Mouse (Mus musculus) ES-E14 (cell line): ENCODE data around the gene Mgat4c. TPM values are rescaled to one million over a fixed set of nuclear protein-coding genes. Genes with fewer than 3 reads are reported as not detected.

ENCODE experiments used
- DNase-seq: peaks from one replicate; pipeline ENCODE4 v3.0.0-alpha.2; 2013; ENCODE audit warnings: low read depth, low spot score
- H3K27ac ChIP-seq: 2 replicates; pipeline ENCODE4 v1.5.1; 2012; ENCODE audit warnings: low read depth, mild to moderate bottlenecking, low read length, moderate library complexity, mixed read lengths; ENCODE audit not compliant: poor library complexity, insufficient read depth, severe bottlenecking
- H3K36me3 ChIP-seq: 2 replicates; pipeline ENCODE4 v1.6.1; 2012; ENCODE audit warnings: mild to moderate bottlenecking, low read length, moderate library complexity, mixed read lengths; ENCODE audit not compliant: control insufficient read depth, poor library complexity, insufficient read depth, severe bottlenecking
- H3K4me1 ChIP-seq, 2 experiments: fragments of 150-350 bp in 1 of 2; sonication (generic) in 1 of 2; 2 replicates each; pipeline ENCODE4 v1.6.1; 2012; ENCODE audit warnings: low read length in 2 of 2, mild to moderate bottlenecking in 1 of 2, mixed read lengths in 1 of 2; ENCODE audit not compliant: control insufficient read depth in 2 of 2, insufficient read depth in 2 of 2, poor library complexity in 1 of 2
- H3K4me3 ChIP-seq, 2 experiments: fragments of 150-350 bp in 1 of 2; sonication (generic) in 1 of 2; 2 replicates each; pipeline ENCODE4 v1.5.1; 2012; ENCODE audit warnings: low read length in 2 of 2, low read depth in 1 of 2, mild to moderate bottlenecking in 1 of 2, mixed read lengths in 1 of 2; ENCODE audit not compliant: insufficient read depth in 1 of 2, poor library complexity in 1 of 2, severe bottlenecking in 1 of 2
- H3K9ac ChIP-seq: 2 replicates; pipeline ENCODE4 v1.6.1; 2012; ENCODE audit warnings: low read depth, mild to moderate bottlenecking, low read length, mixed read lengths; ENCODE audit not compliant: poor library complexity, insufficient read depth, severe bottlenecking
- H3K9me3 ChIP-seq: fragments of 150-350 bp; sonication (generic); 2 replicates; pipeline ENCODE4 v1.6.1; 2012; ENCODE audit warnings: low read depth, mild to moderate bottlenecking, low read length; ENCODE audit not compliant: control insufficient read depth, insufficient read depth
- CHD2 ChIP-seq: IDR thresholded peaks from 2 replicates; pipeline ENCODE4 v1.6.1; 2014; ENCODE audit warnings: mild to moderate bottlenecking, low read depth, low read length, inconsistent platforms
- HCFC1 ChIP-seq: IDR thresholded peaks from 2 replicates; pipeline ENCODE4 v1.6.1; 2012; ENCODE audit warnings: low read length, inconsistent platforms, borderline replicate concordance; ENCODE audit not compliant: insufficient read depth
- MAFK ChIP-seq: IDR thresholded peaks from 2 replicates; pipeline ENCODE4 v1.6.1; 2014; ENCODE audit warnings: mild to moderate bottlenecking, low read depth, low read length, inconsistent platforms; ENCODE audit not compliant: insufficient read depth
- ZC3H11A ChIP-seq: IDR thresholded peaks from 2 replicates; pipeline ENCODE4 v1.6.1; 2012; ENCODE audit warnings: low read depth, mild to moderate bottlenecking, inconsistent platforms, low read length, borderline replicate concordance
- ZNF384 ChIP-seq: IDR thresholded peaks from 2 replicates; pipeline ENCODE4 v1.6.1; 2012; ENCODE audit warnings: low read depth, low read length, inconsistent platforms
- in situ Hi-C, 2 experiments: fragments of 600-800 bp; cut with MboI; formaldehyde crosslinking; loops; one replicate each; pipeline ENCODE4 v1.15.1; 2025; ENCODE audit warnings: low sequenced_read_pairs in 2 of 2, inconsistent platforms in 1 of 2; ENCODE audit not compliant: unreplicated experiment in 2 of 2
- total RNA-seq: library from RNA; depleted of rRNA; stranded (reverse); fragments of 300-350 nt; gene quantifications from 2 replicates; pipeline ENCODE4 v1.2.3, GENCODE M21; 2012

Gene Mgat4c
- total RNA-seq, 1 experiment: 1.2 TPM

DNA sequence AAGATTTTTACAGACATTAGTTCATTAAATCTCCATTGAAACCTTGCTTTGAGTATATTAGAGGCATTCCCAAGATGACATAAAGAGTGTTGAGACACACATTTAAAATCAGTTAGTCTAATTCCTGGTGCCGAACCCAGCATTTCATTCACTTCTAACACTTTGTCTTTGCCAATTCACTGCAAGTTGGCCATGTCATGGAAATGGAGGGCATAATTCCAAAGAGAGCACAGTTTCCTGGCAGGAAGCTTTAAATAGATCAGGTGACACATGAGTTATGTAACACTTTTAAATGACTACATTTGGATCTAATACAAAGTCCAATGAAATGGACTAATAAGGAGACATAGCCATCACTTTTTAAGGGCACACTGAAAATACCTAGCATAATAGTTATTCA, 89.4 kb downstream of the Mgat4c start:
- Histone ChIP-seq H3K36me3 (no peaks in the 10 kb centered on the region), H3K27ac (no peak overlapping the region), H3K9ac (no peak overlapping the region), H3K4me1 (no peaks in the 10 kb centered on the region), H3K9me3 (no peaks in the 10 kb centered on the region), H3K4me3 (no peak overlapping the region)
- no peak for DNase-seq
- in situ Hi-C loops: no loop called here
- TF ChIP-seq MAFK: no peak

DNA sequence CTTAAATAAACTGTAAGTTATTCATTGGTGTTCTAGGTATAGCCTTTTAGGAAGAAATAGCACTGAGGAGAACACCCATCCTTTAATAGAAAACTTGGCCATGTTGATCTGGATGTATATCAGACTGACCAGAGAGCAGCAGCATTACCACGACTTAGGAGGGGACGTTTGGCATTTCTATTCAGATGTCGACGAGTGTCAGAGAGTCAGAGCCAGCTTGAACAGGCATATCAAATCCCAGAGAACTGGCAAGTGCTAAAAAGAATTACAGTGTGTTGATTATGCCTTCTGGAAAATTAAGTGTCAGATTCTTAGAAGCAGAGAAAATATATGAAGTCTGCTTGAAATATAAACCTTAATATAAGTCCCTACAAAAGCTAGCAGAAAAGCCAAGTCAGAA, 89.9 kb downstream of the Mgat4c start:
- in situ Hi-C loops: no loop called here
- no peak for DNase-seq
- Histone ChIP-seq H3K4me1 (no peaks in the 10 kb centered on the region), H3K9ac (no peak overlapping the region), H3K27ac (no peak overlapping the region), H3K4me3 (no peak overlapping the region), H3K36me3 (no peaks in the 10 kb centered on the region), H3K9me3 (no peaks in the 10 kb centered on the region)
- TF ChIP-seq MAFK (no peak), ZC3H11A (no peak), ZNF384 (no peak), CHD2 (no peak)

DNA sequence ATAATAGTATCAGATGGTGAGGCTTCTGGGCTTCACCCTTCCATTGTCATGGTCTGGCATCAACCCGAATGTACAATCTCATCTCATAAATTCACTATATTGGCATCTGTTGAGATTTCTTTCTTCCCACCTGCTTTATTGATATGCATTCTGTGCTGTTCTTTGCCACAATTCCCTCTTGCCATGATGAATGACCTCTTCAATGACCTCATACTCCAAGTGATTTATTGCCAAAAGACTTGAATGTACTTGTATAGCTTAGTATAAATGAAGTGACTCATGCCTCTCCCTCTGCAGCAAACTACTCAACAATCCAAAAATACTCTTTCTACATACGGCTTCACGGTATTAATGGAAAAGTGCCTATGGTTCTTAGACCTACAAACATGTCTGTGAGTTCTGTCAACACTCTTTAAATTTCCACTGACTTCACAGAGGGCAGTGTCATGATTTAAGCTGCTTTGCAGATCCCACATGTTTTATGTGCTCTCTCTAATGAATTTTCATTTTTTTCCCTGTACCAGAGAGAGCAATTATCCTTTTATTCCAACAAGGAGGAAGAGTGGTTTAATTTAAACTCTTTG, 102.0 kb downstream of the Mgat4c start:
- H3K9me3 ChIP-seq: no peaks in the 10 kb centered on the region
- H3K9ac ChIP-seq: no peak overlapping the region
- H3K4me3 ChIP-seq: no peak overlapping the region
- no peak for TF ChIP-seq ZNF384
- no peak for TF ChIP-seq MAFK
- no peak for TF ChIP-seq CHD2
- no peak for TF ChIP-seq HCFC1
- TF ChIP-seq ZC3H11A: no peak
- no peaks in the 10 kb centered on the region for H3K36me3 ChIP-seq
- DNase-seq: no peak
- H3K27ac ChIP-seq: no peak overlapping the region
- in situ Hi-C loops: no loop called here
- H3K4me1 ChIP-seq: no peaks in the 10 kb centered on the region

- no peak for DNase-seq
- no peak overlapping the region for H3K9ac ChIP-seq
- no peaks in the 10 kb centered on the region for H3K9me3 ChIP-seq
- TF ChIP-seq HCFC1 (no peak), MAFK (no peak), ZC3H11A (no peak), CHD2 (no peak), ZNF384 (no peak)
- H3K36me3 ChIP-seq: no peaks in the 10 kb centered on the region
- H3K4me3 ChIP-seq: no peak overlapping the region
- no peak overlapping the region for H3K27ac ChIP-seq
- no peaks in the 10 kb centered on the region for H3K4me1 ChIP-seq
- in situ Hi-C loops: no loop called here
Measured at GRCm38 (mm10) chr10:101795507-101795906, 114.2 kb downstream of the Mgat4c start.

DNA sequence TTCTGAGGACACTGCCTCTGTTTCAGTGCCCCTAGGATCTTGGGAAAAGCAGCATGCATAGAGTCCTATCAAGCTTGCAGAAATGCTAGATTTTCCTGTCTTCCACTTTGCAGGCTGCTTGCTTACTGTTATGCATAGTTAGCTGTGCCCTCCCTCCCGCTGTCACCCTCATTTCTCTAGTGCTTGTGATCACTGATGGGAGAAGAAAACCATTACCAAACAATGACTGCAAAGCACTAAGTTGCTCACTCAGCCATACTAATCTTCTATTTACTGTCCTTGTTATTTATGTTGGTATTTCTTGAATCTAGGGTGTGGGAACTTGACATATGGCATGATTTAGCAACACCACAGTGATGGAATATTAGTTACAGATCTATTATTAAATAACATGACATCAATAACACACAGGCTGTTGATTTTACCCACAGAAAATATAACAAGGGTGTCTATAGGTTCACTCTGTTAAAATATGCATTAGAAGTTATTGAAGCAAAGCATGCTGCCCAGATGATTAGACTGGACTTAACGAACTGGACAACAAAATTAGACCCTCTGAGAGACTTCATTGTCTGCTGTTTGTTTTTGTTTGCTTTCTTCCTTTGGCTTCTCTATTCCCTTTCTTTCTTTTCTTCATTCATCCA, 117.7 kb downstream of the Mgat4c start:
- Histone ChIP-seq H3K9me3 (no peaks in the 10 kb centered on the region), H3K27ac (no peak overlapping the region), H3K36me3 (no peaks in the 10 kb centered on the region), H3K4me3 (no peak overlapping the region), H3K9ac (no peak overlapping the region), H3K4me1 (no peaks in the 10 kb centered on the region)
- DNase-seq: no peak
- in situ Hi-C loops: no loop called here
- no peak for TF ChIP-seq ZC3H11A
